Mouse (Mus musculus) cerebellum, adult 11-12 months (tissue): ENCODE data around the gene Fzd9.
"Not testable (repeated sequence)": the region's sequence is repeated elsewhere in the genome, so short reads cannot be mapped to it uniquely, and the experiment has no call there.

Source experiments
- DNase-seq: peaks from one replicate; pipeline ENCODE4 v3.0.0; 2022

Fzd9 gene

DNA sequence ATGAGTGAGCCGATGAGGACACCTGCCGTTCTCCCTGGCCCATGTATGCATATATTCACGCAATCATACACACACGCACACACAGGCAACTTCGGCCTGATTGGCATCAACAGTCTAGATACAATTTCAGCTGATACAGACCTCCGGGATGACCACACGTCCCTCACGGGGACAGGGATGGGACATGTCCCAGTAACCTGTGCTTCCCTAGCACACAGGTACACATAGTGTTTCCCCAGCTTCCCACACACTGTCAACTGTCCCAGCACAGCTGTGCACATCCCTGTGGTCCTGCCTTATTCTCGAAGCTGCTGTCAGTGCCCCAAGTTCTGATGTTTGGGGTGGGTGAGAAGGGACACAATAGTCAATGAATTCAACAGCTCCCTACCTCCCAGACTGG, 3.7 kb downstream of the Fzd9 start:
- no peak for DNase-seq

DNA sequence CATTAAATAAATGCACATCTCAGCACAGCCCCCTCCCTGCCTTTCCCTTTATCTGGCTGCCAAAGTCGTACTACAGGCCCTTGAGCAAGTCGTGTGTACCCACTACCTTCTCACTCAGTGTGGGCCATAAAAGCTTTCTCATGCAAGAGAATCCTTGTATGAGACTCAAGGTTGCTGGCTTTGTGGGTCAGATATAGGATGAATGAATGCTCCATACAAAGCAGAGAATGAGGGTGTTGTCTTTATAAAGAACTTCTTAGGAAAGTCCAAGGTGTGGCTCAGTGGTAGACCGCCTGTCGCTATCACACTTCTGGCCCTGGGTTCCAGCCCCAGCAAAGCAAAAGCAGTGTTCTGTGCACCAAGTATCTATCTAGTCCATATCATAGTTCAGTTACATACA, 4.5 kb downstream of the Fzd9 start:
- DNase-seq, result no peak

DNA sequence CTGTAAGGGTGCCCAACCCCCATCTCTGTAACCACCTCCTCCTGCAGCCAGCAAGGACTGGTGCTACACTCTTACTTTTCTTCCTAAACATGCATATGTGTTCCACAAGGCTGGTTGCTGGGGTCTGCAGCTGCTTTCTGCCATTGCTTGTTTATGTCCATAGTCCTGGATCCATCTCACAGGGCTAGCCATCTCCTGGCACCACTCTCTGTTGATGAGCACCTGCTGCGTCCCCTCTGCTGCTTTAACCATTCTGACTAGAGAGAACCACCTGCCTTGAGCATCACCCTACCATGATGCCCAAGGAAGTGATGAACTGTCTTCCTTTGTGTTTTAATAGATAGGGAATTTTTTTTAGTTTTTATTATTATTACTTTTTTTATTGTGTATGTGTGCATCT, 7.9 kb downstream of the Fzd9 start:
- no peak for DNase-seq

DNA sequence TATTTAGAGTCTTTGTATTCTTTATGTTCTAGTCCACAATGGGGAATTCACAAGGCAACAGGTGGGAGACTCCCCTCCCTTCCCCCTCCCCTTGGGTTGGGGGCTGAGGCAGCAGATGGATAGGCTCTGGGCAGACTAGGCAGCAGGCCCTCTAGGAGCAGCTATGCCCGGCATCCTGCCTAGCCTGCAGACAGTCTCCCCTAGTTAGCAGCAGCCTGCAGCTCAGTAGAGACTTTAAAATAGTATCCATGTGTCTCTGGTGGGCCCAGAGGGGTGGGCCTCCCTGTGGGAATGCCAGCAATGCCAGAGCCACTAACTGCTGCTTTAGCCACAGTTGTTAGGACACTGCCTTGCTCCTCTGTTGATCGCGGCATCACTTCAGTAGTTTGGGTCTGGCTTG, 8.4 kb downstream of the Fzd9 start:
- DNase-seq, result no peak

DNA sequence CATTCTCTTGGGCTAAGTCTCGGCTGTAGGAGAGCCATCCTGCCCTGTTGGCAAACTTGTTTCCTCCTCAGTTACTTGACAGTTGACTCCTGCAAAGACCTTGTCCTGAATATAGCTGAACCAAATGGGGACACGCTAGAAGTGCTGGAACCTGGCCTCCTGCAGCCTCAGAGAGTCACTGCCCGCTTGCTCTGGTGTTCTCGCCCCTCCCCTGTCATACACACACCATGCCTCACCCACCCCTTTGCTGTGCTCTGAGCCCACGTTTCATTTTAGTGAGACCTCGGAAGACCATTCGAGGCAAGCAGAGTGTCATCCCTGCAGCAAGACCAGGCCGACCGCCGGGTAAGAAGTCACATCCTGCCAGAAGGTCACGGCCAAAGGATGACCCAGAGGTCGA, 8.9 kb downstream of the Fzd9 start:
- no peak for DNase-seq

DNA sequence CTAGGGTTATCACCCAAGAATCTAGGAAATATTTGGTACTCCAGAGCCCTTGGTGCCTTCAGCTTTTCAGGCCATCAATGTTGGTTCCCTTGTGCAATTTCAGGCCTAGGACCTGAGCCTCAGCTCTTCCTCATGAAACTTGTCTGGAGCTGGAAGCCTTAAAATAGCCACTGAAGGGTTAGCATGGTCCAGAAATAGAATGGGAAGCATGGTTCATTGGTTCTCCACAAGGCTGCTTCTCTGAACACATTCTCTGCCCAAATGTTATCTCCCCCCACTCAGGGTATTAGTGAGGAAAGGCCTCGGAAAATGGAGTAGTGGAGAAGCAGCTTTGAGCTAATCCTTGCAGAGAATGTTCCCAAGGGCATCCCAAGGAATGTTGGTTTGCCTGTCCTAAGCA, 9.6 kb downstream of the Fzd9 start:
- no peak for DNase-seq

DNA sequence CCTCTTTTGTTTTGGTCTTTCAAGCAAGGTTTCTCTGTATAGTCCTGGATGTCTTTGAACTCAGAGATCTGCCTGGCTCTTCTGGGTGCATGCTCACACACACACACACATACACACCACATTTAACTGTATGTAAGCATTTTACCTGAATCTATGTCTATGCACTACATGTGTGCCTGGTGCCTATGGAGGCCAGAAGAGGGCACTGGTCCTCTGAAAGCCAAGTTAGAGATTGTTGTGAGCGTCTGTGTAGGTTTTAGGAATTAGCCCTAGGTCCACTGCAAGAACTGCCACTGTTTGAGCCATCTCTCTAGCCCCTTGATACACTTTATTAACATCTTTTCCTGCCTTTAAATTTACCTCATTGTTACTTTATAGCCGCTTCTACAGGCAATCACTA, 12.2 kb downstream of the Fzd9 start:
- DNase-seq, result no peak

DNA sequence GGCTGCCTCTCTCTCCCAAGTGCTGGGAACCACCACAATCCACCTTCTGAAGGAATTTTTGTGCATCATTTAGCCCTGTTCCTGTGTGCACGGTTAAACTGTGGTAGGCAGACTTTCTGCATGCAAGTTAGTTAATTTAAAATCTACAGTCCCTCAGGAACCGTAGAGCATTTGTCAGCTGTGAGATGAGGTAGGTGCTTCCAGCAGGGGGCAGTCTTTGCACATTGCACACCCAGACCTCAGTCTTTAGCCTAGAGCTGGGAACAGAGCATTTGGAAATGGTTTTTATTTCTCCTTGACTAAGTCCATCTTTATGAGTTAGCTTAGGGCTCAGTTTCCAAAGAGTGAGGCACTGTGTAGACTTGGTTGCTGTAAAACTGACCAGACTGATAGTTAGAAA, 14.5 kb downstream of the Fzd9 start:
- DNase-seq, result no peak

DNA sequence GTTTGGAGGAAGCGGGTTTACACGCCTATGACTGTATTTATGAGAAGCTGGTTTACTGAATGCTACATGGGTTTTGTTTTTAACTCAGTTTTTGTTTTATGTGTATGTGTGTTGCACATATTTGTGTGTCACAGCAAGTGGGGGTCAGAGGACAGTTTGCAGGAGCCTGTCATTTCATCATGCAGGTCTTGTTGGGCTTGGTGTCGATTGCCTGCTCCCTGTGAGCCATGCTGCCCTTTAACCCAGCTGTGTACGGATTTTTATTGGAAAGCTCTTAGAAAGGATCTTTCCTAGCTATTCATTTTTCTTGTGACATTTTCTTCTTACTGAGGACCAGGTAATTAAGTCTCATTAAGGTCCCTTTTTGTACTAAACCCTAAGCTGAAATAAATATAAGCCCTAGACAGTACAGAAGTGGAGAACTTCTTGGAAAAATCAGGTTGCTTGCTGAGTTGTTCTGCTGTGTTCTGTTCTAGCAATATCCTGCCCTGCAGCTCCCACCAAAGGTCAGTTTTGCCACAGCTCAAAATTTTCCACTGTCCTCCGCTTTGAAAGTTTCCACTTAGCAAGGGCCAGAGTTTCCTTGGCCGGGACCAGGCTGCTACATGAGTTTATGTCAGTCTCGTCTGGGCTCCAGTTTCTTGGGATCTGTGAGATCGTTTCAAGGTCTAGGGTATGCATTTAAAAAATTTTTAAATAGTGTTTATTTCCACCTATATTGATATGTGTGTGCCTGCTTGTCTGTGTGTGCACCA, 17.7 kb downstream of the Fzd9 start:
- no peak for DNase-seq

DNA sequence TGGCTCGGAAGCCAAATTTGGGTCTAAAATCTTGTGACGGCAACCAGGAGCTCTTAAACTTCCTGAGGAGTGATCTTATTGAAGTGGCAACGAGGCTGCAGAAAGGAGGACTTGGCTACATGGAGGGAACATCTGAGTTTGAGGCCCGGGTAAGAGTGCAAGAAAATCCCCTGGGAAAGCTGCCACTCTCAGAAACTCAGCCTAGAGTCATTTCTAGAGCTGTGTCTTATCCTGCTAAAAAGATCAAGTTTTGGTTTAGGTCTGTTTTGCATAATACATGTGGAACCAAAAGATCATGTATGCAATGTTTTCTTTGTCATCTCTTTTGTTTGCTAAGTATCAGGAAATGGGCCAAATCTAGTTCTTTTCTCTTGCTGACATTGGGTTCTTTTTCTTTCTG, 20.8 kb downstream of the Fzd9 start:
- no peak for DNase-seq

DNA sequence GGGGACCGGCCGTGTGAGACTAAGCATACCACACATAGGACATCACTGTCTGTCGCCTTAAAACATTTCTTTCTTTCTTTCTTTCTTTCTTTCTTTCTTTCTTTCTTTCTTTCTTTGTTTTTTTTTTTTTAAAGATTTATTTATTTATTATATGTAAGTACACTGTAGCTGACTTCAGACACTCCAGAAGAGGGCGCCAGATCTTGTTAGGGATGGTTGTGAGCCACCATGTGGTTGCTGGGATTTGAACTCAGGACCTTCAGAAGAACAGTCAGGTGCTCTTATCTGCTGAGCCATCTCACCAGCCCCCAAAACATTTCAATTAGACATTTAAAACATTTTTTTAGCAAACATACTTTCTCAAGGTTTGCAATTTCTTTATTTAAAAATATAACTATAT, 25.2 kb downstream of the Fzd9 start:
- DNase-seq, result not testable (repeated sequence)

DNA sequence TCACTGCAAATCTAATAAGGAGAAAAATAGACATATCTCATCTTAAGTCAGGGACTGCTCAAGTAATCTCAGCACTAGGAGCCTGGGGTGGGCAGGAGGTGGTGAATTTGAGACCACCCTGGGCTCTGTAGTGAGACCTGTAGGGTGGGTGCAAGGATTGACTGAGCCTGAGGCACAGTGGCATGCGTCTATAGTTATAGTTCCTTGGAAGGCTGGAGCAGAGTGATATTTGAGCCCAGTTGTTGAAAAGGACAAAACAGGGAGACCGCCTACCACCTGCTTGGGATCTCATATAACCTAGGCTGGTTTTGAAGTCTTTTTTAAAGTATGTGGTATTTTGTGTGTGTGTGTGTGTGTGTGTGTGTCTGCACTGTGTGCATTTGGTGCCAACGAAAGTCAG, 26.9 kb downstream of the Fzd9 start:
- no peak for DNase-seq

DNA sequence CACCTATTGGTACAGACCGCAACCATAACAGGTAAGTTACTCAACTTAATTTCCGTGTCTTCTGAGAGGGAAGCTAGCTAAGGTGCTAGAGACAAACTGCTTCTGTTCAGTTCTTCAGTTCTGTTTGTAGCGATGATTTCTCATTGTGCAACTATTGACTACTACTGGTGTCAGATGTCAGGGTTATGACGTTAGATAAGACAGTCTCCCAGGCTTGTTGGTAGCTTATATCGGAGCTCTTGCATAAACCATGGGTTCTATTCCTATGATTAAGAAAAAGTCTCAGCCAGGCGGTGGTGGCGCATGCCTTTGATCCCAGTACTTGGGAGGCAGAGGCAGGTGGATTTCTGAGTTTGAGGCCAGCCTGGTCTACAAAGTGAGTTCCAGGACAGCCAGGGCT, 29.0 kb downstream of the Fzd9 start:
- DNase-seq, result no peak

DNA sequence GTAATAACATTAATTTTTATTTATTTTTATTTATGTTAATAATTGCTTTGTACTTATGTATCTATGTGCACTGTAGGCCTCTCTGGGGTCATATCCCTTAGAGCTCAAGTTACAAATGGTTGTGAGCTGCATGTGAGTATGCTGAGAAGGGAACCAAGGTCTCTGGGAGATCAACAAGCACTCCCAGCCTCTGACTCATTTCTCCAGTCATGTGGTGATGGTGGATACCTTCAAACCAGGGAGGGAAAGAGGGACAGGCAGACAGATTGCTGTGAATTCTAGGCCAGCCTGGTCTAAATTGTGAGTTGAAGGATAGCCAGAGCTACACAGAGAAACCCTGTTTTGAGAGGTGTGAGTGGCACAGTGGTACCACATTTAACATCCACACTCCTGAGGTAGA, 30.1 kb downstream of the Fzd9 start:
- DNase-seq, result no peak

DNA sequence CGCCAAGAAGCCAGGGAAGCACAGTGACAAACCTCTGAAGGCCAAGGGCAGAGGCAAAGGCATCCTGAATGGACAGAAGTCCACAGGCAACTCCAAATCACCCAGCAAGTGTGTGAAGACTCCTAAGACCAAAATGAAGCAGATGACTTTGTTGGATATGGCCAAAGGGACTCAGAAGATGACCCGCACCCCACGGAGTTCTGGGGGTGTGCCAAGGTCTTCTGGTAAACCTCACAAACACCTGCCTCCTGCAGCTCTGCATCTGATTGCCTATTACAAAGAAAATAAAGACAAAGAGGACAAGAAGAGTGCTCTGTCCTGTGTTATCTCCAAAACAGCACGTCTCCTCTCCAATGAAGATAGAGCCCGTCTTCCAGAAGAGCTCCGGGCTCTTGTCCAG, 34.2 kb downstream of the Fzd9 start:
- peak; percentile 34 for DNase-seq

DNA sequence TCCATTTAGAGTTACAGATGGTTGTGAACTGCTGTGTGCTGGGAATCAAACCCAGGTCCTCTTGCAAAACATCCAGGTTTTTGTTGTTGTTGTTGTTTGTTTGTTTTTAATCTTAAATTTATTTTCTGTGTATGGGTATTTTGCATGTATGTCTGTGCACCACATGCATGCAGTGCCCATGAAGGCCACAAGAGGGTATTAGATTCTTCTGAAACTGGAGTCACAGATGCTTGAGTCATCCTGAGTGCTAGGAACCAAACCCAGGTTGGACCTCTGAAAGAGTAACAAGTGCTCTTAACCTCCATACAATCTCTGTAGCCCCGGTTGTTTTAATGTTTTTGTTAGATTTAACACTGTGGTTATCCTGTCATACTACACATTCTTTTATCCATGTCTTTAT, 42.8 kb downstream of the Fzd9 start:
- no peak for DNase-seq

DNA sequence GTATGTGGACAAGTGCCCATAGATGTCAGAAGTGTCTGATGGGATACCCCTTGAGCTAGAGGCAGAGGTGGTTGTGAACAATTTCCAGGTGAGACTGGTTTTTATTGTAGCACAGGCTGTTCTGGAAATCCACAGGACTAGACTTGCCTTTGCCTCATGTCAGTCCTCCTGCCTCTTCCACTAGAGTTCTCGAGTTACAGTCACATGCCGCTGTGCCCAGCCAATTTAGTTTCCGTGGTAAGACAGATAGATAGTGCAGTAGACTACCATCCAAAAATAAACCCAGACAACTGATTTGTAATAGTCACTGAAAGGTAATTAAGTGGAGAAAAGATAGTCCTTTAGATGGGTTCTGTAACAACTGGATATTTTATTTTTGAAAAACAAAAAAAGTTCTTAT, 48.3 kb downstream of the Fzd9 start:
- DNase-seq, result no peak
